Mouse (Mus musculus) sigmoid colon, adult 10 weeks (tissue): ENCODE data around the gene Gm18596. TPM values are rescaled to one million over a fixed set of nuclear protein-coding genes. Genes with fewer than 3 reads are reported as not detected.

Source experiments
- polyA plus RNA-seq: library from polyadenylated mRNA; stranded (reverse); fragments of 350-450 nt; fragmentation: Illumina TruSeq; extraction: RNeasy Lipid Tissue Mini Kit (QIAGEN cat#74804); gene quantifications from one replicate; pipeline ENCODE4 v1.2.3, GENCODE M21; 2014; ENCODE audit warnings: low read depth, low replicate concordance

Gene Gm18596
- not detected for polyA plus RNA-seq

GRCm38 (mm10) chr10:77741924-77742688, at the start of gene Gm18596:
Gm18596 (minus strand) TSS chr10:77742638.

GRCm38 (mm10) chr10:77787876-77788275, 45.4 kb upstream of the Gm18596 start, which contains the start of gene Gm7137:
Gm7137 (minus strand) TSS chr10:77788200.

GRCm38 (mm10) chr10:77782442-77782841, 40.0 kb upstream of the Gm18596 start, which contains the start of gene Gm3250:
Gm3250 (minus strand) TSS chr10:77782542.

GRCm38 (mm10) chr10:77776844-77777243, 34.4 kb upstream of the Gm18596 start, which contains the start of gene Gm7138:
Gm7138 (minus strand) TSS chr10:77776944.

GRCm38 (mm10) chr10:77771225-77771624, 28.8 kb upstream of the Gm18596 start, which contains the start of gene Gm3238:
Gm3238 (minus strand) TSS chr10:77771325.

GRCm38 (mm10) chr10:77759582-77759981, 17.1 kb upstream of the Gm18596 start, which contains the start of gene Gm3233:
Gm3233 (minus strand) TSS chr10:77759682.

GRCm38 (mm10) chr10:77751254-77751653, 8.8 kb upstream of the Gm18596 start, which contains the start of gene Gm9736:
Gm9736 (minus strand) TSS chr10:77751354.

GRCm38 (mm10) chr10:77726186-77726585, 16.3 kb downstream of the Gm18596 start, which contains the start of gene Gm10100:
Gm10100 (plus strand) TSS chr10:77726486.

GRCm38 (mm10) chr10:77720299-77720698, 22.1 kb downstream of the Gm18596 start, which contains the start of gene Krtap12-1:
Krtap12-1 (plus strand) TSS chr10:77720599.

GRCm38 (mm10) chr10:77715507-77715906, 26.9 kb downstream of the Gm18596 start, which contains the start of gene Gm10142:
Gm10142 (plus strand) TSS chr10:77715807.

GRCm38 (mm10) chr10:77711157-77711556, 31.3 kb downstream of the Gm18596 start, which contains the start of gene Gm10024:
Gm10024 (plus strand) TSS chr10:77711457.

GRCm38 (mm10) chr10:77706326-77706725, 36.1 kb downstream of the Gm18596 start, which contains the start of gene Gm10272:
Gm10272 (plus strand) TSS chr10:77706626.

GRCm38 (mm10) chr10:77697133-77697532, 45.3 kb downstream of the Gm18596 start, which contains the start of gene Gm9508:
Gm9508 (minus strand) TSS chr10:77697233.

Other genes starting within 250 kb of the Gm18596 start
- gene Fam207a, start 226.9 kb downstream of the Gm18596 start, polyA plus RNA-seq, result 0.69 TPM
- 3.1 TPM for gene Itgb2, start 212.4 kb downstream of the Gm18596 start, polyA plus RNA-seq
- 193 TPM for gene Pttg1ip, start 160.9 kb downstream of the Gm18596 start, polyA plus RNA-seq
- 76.1 TPM for gene Sumo3, start 136.5 kb downstream of the Gm18596 start, polyA plus RNA-seq
- gene Gm49325, start 136.4 kb downstream of the Gm18596 start, polyA plus RNA-seq, result 1.6 TPM
- gene Ube2g2, start 120.4 kb downstream of the Gm18596 start, polyA plus RNA-seq, result 7.3 TPM
- gene Tspear, start 56.1 kb downstream of the Gm18596 start, polyA plus RNA-seq, result not detected
- not detected for gene Gm19402, start 51.9 kb downstream of the Gm18596 start, polyA plus RNA-seq
- gene Gm9508, start 45.4 kb downstream of the Gm18596 start, polyA plus RNA-seq, result not detected
- gene Gm10272, start 36.0 kb downstream of the Gm18596 start, polyA plus RNA-seq, result not detected
- gene Gm10024, start 31.2 kb downstream of the Gm18596 start, polyA plus RNA-seq, result not detected
- gene Gm10142, start 26.8 kb downstream of the Gm18596 start, polyA plus RNA-seq, result not detected
- gene Krtap12-1, start 22.0 kb downstream of the Gm18596 start, polyA plus RNA-seq, result not detected
- gene Gm10100, start 16.2 kb downstream of the Gm18596 start, polyA plus RNA-seq, result not detected
- not detected for gene Gm9736, start 8.7 kb upstream of the Gm18596 start, polyA plus RNA-seq
- gene Gm3233, start 17.0 kb upstream of the Gm18596 start, polyA plus RNA-seq, result not detected
- not detected for gene Gm3238, start 28.7 kb upstream of the Gm18596 start, polyA plus RNA-seq
- not detected for gene Gm7138, start 34.3 kb upstream of the Gm18596 start, polyA plus RNA-seq
- gene Gm3250, start 39.9 kb upstream of the Gm18596 start, polyA plus RNA-seq, result not detected
- not detected for gene Gm7137, start 45.6 kb upstream of the Gm18596 start, polyA plus RNA-seq
- gene Gm9639, start 52.4 kb upstream of the Gm18596 start, polyA plus RNA-seq, result not detected
- gene Gm19668, start 56.5 kb upstream of the Gm18596 start, polyA plus RNA-seq, result not detected
- not detected for gene Gm9507, start 69.2 kb upstream of the Gm18596 start, polyA plus RNA-seq
- not detected for gene Gm2696, start 72.0 kb upstream of the Gm18596 start, polyA plus RNA-seq
- gene Krtap10-4, start 84.5 kb upstream of the Gm18596 start, polyA plus RNA-seq, result not detected
- not detected for gene Krtap10-10, start 93.3 kb upstream of the Gm18596 start, polyA plus RNA-seq
- gene Gm36176, start 104.2 kb upstream of the Gm18596 start, polyA plus RNA-seq, result not detected
- not detected for gene Gm10318, start 110.2 kb upstream of the Gm18596 start, polyA plus RNA-seq
- not detected for gene Gm3285, start 119.3 kb upstream of the Gm18596 start, polyA plus RNA-seq
- gene Lrrc3, start 159.9 kb upstream of the Gm18596 start, polyA plus RNA-seq, result 2.1 TPM
- 0.38 TPM for gene Trpm2, start 227.9 kb upstream of the Gm18596 start, polyA plus RNA-seq
- 1.0 TPM for gene 1810043G02Rik, start 235.9 kb upstream of the Gm18596 start, polyA plus RNA-seq